Mouse (Mus musculus) lung, postnatal 0 days (tissue): ENCODE results near the gene Gm9913. TPM values are rescaled to one million over a fixed set of nuclear protein-coding genes. Genes with fewer than 3 reads are reported as not detected.
A peak's percentile ranks its signal among the peaks of the same experiment; 100 is the strongest.

Experiments
- ATAC-seq: fragments of 200-750 bp; cut with Nextera tagmentation; 2 replicates; pipeline ENCODE4 v1.8.0; 2017; ENCODE audit warnings: moderate library complexity
- DNase-seq: peaks from one replicate; pipeline ENCODE4 v3.0.0-alpha.2; 2016; ENCODE audit warnings: low spot score
- H3K27ac ChIP-seq: fragments of 300-500 bp; sonication (generic); 2 replicates; pipeline ENCODE4 v1.5.1; 2014; ENCODE audit warnings: antibody characterized with exemption, mild to moderate bottlenecking, low read length, mixed read lengths
- H3K27me3 ChIP-seq: fragments of 300-500 bp; sonication (generic); replicated peaks from 2 replicates; pipeline ENCODE4 v1.6.1; 2014; ENCODE audit warnings: low read length, mixed read lengths; ENCODE audit not compliant: insufficient read depth
- H3K36me3 ChIP-seq: fragments of 300-500 bp; sonication (generic); 2 replicates; pipeline ENCODE4 v1.6.1; 2014; ENCODE audit warnings: low read length, mixed read lengths; ENCODE audit not compliant: insufficient read depth
- H3K4me1 ChIP-seq: fragments of 300-500 bp; sonication (generic); 2 replicates; pipeline ENCODE4 v1.6.1; 2014; ENCODE audit warnings: antibody characterized with exemption, low read depth, low read length, mixed read lengths; ENCODE audit not compliant: insufficient read depth
- H3K4me2 ChIP-seq: fragments of 300-500 bp; sonication (generic); replicated peaks from 2 replicates; pipeline ENCODE4 v1.6.1; 2014; ENCODE audit warnings: low read depth, mild to moderate bottlenecking, low read length, moderate library complexity, mixed read lengths
- H3K4me3 ChIP-seq: fragments of 300-500 bp; sonication (generic); 2 replicates; pipeline ENCODE4 v1.5.1; 2014; ENCODE audit warnings: low read depth, low read length
- H3K9ac ChIP-seq: fragments of 300-500 bp; sonication (generic); replicated peaks from 2 replicates; pipeline ENCODE4 v1.6.1; 2014; ENCODE audit warnings: low read depth, mild to moderate bottlenecking
- H3K9me3 ChIP-seq: fragments of 300-500 bp; sonication (generic); 2 replicates; pipeline ENCODE4 v1.6.1; 2016; ENCODE audit warnings: low read length, mixed read lengths
- CTCF ChIP-seq: IDR thresholded peaks from 2 replicates; pipeline ENCODE4 v1.5.1; 2016; ENCODE audit warnings: antibody characterized with exemption, mild to moderate bottlenecking
- EP300 ChIP-seq: IDR thresholded peaks from 2 replicates; pipeline ENCODE4 v1.6.1; 2016; ENCODE audit warnings: antibody characterized with exemption, mild to moderate bottlenecking, control low read depth
- WGBS: fragments of 180-500 bp; shearing (Covaris S2); extraction: QIAGEN DNeasy Blood & Tissue Kit; methylation state at CpG from one replicate; pipeline ENCODE4 v1.1.7; 2014; 5-methylcytosine and 5-hydroxymethylcytosine counted together
- polyA plus RNA-seq: library from polyadenylated mRNA; unstranded; fragments of >200 nt; fragmentation: Nextera tagmentation; extraction: Ambion mirVana; gene quantifications from 2 replicates; pipeline ENCODE4 v1.2.1, GENCODE M21; 2015

The Gm9913 gene
- polyA plus RNA-seq, 1 experiment from 2014 or later: 0.68 TPM

- DNase-seq: peak; percentile 90
- ATAC-seq: peak; percentile 88
- peak overlapping the region; percentile 55; the same call in 1 of the 2 replicates for H3K27ac ChIP-seq
Measured at GRCm38 (mm10) chr2:125480057-125480456, 24.8 kb upstream of the Gm9913 start.

GRCm38 (mm10) chr2:125481116-125481515 lies 23.8 kb upstream of the Gm9913 start:
- H3K4me1 ChIP-seq: peaks cover 3% of the 10 kb centered on the region; the same call in 1 of the 2 replicates
- H3K27me3 ChIP-seq: no peaks in the 10 kb centered on the region
- H3K4me3 ChIP-seq: no peak overlapping the region
- TF ChIP-seq EP300 (no peak), CTCF (no peak)
- DNase-seq: no peak
- no peak for ATAC-seq
- no peaks in the 10 kb centered on the region for H3K36me3 ChIP-seq
- WGBS: 70% methylated on average over 4 of the region's 4 CpGs
- H3K9ac ChIP-seq: no peak overlapping the region
- H3K4me2 ChIP-seq: no peak overlapping the region
- H3K9me3 ChIP-seq: no peaks in the 10 kb centered on the region
- peak overlapping the region; percentile 7; the same call in 1 of the 2 replicates for H3K27ac ChIP-seq

More at GRCm38 (mm10) chr2:125480057-125480456, 24.8 kb upstream of the Gm9913 start:
- Histone ChIP-seq H3K27me3 (no peaks in the 10 kb centered on the region), H3K9me3 (no peaks in the 10 kb centered on the region), H3K4me3 (no peak overlapping the region), H3K4me1 (peaks cover 3% of the 10 kb centered on the region; the same call in 1 of the 2 replicates), H3K36me3 (no peaks in the 10 kb centered on the region), H3K9ac (no peak overlapping the region), H3K4me2 (no peak overlapping the region)
- 46% methylated on average over 5 of the region's 5 CpGs for WGBS
- TF ChIP-seq EP300 (peak; percentile 5; the same call in 1 of the 2 replicates), CTCF (no peak)

- TF ChIP-seq CTCF (no peak), EP300 (no peak)
- Histone ChIP-seq H3K27ac (peak overlapping the region; percentile 7), H3K4me2 (no peak overlapping the region), H3K9me3 (no peaks in the 10 kb centered on the region), H3K36me3 (no peaks in the 10 kb centered on the region), H3K27me3 (no peaks in the 10 kb centered on the region), H3K4me1 (peaks cover 3% of the 10 kb centered on the region; the same call in 1 of the 2 replicates), H3K9ac (no peak overlapping the region), H3K4me3 (no peak overlapping the region)
- WGBS: 82% methylated on average over 9 of the region's 9 CpGs
- ATAC-seq (no peak), DNase-seq (peak; percentile 30)
Measured at GRCm38 (mm10) chr2:125481531-125482317, 23.2 kb upstream of the Gm9913 start.

GRCm38 (mm10) chr2:125484164-125484563 lies 20.7 kb upstream of the Gm9913 start:
- Histone ChIP-seq H3K27ac (no peak overlapping the region), H3K9me3 (no peaks in the 10 kb centered on the region), H3K4me3 (no peak overlapping the region), H3K4me1 (0 out of 2 replicates have a peak, but pooled peaks cover 3% of the 10 kb centered on the region), H3K9ac (no peak overlapping the region), H3K27me3 (no peaks in the 10 kb centered on the region), H3K36me3 (no peaks in the 10 kb centered on the region), H3K4me2 (no peak overlapping the region)
- ATAC-seq: peak; percentile 77
- TF ChIP-seq CTCF: no peak
- peak; percentile 33; the same call in 1 of the 2 replicates for TF ChIP-seq EP300
- DNase-seq: peak; percentile 79

GRCm38 (mm10) chr2:125484910-125485309 lies 20.0 kb upstream of the Gm9913 start:
- Histone ChIP-seq H3K27ac (peak overlapping the region; percentile 60; the same call in 1 of the 2 replicates), H3K36me3 (no peaks in the 10 kb centered on the region), H3K9ac (no peak overlapping the region), H3K4me2 (no peak overlapping the region), H3K9me3 (no peaks in the 10 kb centered on the region), H3K4me1 (no peaks in the 10 kb centered on the region), H3K4me3 (no peak overlapping the region), H3K27me3 (no peaks in the 10 kb centered on the region)
- DNase-seq (no peak), ATAC-seq (no peak)
- TF ChIP-seq CTCF (no peak), EP300 (no peak)
- WGBS: 75% methylated on average over 9 of the region's 9 CpGs

GRCm38 (mm10) chr2:125489979-125490378 lies 14.9 kb upstream of the Gm9913 start:
- WGBS: 79% methylated on average over 1 of the region's 1 CpGs
- no peak overlapping the region for H3K4me2 ChIP-seq
- no peaks in the 10 kb centered on the region for H3K9me3 ChIP-seq
- no peaks in the 10 kb centered on the region for H3K27me3 ChIP-seq
- peaks cover 2% of the 10 kb centered on the region; the same call in 1 of the 2 replicates for H3K4me1 ChIP-seq
- H3K4me3 ChIP-seq: no peak overlapping the region
- no peak overlapping the region for H3K9ac ChIP-seq
- no peaks in the 10 kb centered on the region for H3K36me3 ChIP-seq
- ATAC-seq (no peak), DNase-seq (no peak)
- TF ChIP-seq EP300: no peak
- no peak for TF ChIP-seq CTCF
- no peak overlapping the region for H3K27ac ChIP-seq
